Mouse (Mus musculus) large intestine, adult 2 months (tissue): ENCODE measurements around the gene Nolc1. TPM values are rescaled to one million over a fixed set of nuclear protein-coding genes. Genes with fewer than 3 reads are reported as not detected.

Experiments
- DNase-seq: peaks from one replicate; pipeline ENCODE4 v3.0.0-alpha.2; 2012; ENCODE audit warnings: low read depth, low spot score
- WGBS: fragments of 180-500 bp; shearing (Covaris S2); methylation state at CpG from one replicate; pipeline ENCODE4 v1.1.7; 2018; 5-methylcytosine and 5-hydroxymethylcytosine counted together
- polyA plus RNA-seq: library from polyadenylated mRNA; depleted of rRNA; stranded (reverse); fragments of >200 nt; gene quantifications from 2 replicates; pipeline ENCODE4 v1.2.3, GENCODE M21; 2012

Gene Nolc1
- polyA plus RNA-seq, 1 experiment: 10.1 TPM

DNA sequence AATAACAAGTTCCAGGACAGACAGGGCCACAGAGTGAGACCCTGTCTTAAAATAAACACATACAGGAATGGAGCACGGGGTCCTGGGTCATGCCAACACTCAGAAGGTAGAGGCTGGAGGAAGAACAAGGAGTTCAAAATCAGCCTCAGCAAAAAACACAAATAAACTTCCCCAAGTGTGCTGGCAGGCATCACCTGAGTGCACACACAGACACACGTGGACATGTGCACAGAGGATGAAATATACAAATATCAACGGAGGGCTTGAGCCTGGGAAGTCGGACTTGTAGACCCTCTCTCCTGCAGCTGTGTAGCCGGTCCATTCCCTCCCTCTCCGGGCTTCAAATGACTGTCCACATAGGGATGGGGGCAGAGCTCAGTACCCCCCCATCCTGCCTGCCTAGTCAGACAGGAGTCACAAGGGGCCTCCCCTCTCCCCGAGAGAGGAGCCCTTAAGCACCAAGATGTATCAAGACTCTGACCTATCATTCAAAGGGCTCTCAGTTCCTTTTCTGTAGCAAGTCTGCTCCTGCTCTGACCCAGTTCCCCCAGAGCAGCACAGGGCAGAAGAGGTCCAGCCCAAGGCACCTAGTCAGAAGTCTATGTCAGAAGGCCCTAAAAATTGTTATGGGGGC lies 34.2 kb upstream of the Nolc1 start:
- WGBS: 40% methylated on average over 7 of the region's 7 CpGs
- no peak for DNase-seq

DNA sequence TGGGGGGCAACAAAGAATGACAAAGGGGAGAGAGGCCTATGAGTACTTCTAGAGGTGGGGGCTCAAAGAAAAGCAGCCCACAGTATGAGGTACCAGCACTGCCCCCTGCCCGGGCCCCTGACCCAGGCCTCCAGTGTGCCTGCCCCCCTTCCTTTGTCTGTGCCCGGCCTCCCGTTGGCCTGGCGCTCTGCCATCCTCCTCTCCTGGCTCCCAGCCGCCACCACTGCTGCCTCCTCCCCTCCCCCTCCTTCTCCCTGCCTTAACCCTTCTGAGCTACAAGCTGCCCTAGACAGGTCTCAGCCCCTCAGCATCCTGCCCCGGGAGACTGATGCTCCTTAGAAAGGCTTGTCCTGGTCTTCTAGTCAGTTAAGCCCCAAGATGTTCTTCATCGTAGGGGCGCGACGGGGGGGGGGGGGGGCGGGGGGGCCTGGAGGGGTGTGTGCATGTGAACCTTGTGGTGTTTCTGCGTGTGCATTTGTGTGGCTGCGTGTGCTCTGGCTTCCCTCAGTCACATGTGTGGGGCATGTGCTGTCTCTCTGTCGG lies 33.7 kb upstream of the Nolc1 start:
- WGBS: 3% methylated on average over 12 of the region's 14 CpGs
- DNase-seq: no peak

GRCm38 (mm10) chr19:46042476-46043011 lies 33.1 kb upstream of the Nolc1 start:
- WGBS: 22% methylated on average over 6 of the region's 6 CpGs
- no peak for DNase-seq

- DNase-seq: no peak
- 49% methylated on average over 7 of the region's 7 CpGs for WGBS
These were observed 32.3 kb upstream of the Nolc1 start for GRCm38 (mm10) chr19:46043380-46043779.

GRCm38 (mm10) chr19:46044271-46044992 lies 31.2 kb upstream of the Nolc1 start, which contains the start of gene Pprc1:
Gene Pprc1 (plus strand): TSS chr19:46044886.
- under 1% methylated on average over 34 of the region's 34 CpGs for WGBS
- no peak for DNase-seq

GRCm38 (mm10) chr19:46044993-46045695 lies 30.5 kb upstream of the Nolc1 start, which contains the start of gene Ldb1:
Gene Ldb1 (minus strand): TSS chr19:46045214.
- DNase-seq: no peak
- WGBS: under 1% methylated on average over 80 of the region's 84 CpGs

- DNase-seq: no peak
- 3% methylated on average over 7 of the region's 7 CpGs for WGBS
These were observed 29.9 kb upstream of the Nolc1 start for GRCm38 (mm10) chr19:46045696-46046311.

DNA sequence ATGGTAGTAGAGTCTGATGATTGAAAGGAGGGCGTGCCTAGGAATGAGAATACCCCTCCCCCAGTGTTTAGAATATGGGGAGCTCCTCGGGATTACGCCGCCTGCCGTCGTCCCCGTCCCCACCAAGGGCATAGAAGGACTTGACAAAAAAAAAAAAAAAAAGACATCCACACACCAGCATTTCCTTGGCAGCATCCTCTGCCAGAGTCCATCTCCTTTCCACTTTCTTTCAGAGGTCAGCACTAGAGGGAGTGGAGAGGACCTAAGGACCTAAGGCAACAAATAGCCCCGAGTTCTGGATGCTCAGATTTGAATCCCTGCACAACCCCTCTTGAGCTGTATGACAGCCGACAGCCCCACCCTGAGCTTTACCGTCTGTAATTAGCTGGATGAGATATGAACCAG lies 29.0 kb upstream of the Nolc1 start:
- 10% methylated on average over 10 of the region's 10 CpGs for WGBS
- DNase-seq: no peak

- DNase-seq: no peak
- 81% methylated on average over 2 of the region's 2 CpGs for WGBS
These were observed 28.2 kb upstream of the Nolc1 start for GRCm38 (mm10) chr19:46047426-46047825.

- WGBS: 65% methylated on average over 4 of the region's 4 CpGs
These were observed 26.5 kb upstream of the Nolc1 start for GRCm38 (mm10) chr19:46049129-46049528.

DNA sequence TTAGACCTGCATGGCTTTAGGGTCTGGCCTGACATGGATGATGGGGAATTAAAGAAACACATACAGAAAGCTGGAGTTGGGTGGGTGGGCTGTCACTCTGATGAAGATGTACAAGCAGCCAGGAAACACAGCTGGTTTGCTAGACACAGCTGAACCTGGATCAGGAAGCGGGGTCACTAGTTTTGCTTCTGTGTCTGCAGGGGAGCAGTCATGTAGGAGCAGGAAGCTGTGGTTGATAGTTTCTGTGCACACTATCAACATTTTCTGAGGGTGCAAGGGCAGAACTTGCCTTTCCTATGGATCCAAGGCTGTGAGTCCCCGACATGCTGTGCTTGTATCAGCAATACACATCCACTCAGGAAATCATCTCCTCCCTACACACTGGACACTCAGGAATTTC lies 25.2 kb upstream of the Nolc1 start:
- DNase-seq: no peak
- WGBS: 81% methylated on average over 2 of the region's 2 CpGs

More at GRCm38 (mm10) chr19:46049129-46049528, 26.5 kb upstream of the Nolc1 start:
- DNase-seq: no peak

DNA sequence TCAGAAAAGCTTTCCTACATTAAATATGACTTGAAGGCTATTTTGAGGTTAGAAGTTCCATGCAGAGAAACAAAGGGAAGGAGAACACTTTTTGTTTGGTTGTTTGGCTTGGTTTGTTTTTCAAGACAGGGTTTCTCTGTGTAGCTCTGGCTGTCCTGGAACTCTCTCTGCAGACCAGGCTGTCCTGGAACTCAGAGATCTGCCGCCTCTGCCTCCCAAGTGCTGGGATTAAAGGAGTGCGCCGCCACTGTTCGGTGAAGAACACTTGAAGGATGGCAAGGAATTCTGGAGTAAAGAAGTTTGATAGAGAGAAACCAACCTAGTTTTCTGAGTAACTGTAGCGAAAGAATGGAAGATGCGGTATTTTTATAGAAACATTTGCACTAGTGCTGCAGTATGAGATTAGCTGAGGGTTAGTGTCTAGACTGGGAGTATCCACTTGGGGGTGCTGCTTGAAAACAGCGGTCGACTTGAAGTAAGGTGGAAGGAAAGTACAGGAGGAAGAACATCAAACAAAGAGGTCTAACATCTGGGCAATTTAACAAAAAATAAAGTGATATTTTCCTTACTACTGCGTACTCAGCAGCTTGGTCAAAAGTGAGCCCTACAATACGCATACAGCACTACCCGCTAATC lies 19.8 kb upstream of the Nolc1 start:
- DNase-seq: no peak
- WGBS: 3% methylated on average over 11 of the region's 11 CpGs

- WGBS: under 1% methylated on average over 52 of the region's 52 CpGs
- peak; percentile 93 for DNase-seq
These were observed 19.2 kb upstream of the Nolc1 start for GRCm38 (mm10) chr19:46056388-46056946.

GRCm38 (mm10) chr19:46056947-46057607 lies 18.6 kb upstream of the Nolc1 start:
- no peak for DNase-seq
- WGBS: 1% methylated on average over 40 of the region's 42 CpGs

- 91% methylated on average over 7 of the region's 7 CpGs for WGBS
- no peak for DNase-seq
These were observed 17.2 kb upstream of the Nolc1 start for GRCm38 (mm10) chr19:46058466-46058865.

- no peak for DNase-seq
- WGBS: 24% methylated on average over 6 of the region's 6 CpGs
These were observed 14.8 kb upstream of the Nolc1 start for GRCm38 (mm10) chr19:46060845-46061244.

- no peak for DNase-seq
- 84% methylated on average over 10 of the region's 10 CpGs for WGBS
These were observed 7.6 kb upstream of the Nolc1 start for GRCm38 (mm10) chr19:46068054-46068453.

- WGBS: 80% methylated on average over 7 of the region's 7 CpGs
- no peak for DNase-seq
These were observed 2.4 kb upstream of the Nolc1 start for GRCm38 (mm10) chr19:46073285-46073684.
